Mouse (Mus musculus) adrenal gland, adult 2 months (tissue): ENCODE results near the gene Gm20388. TPM values are rescaled to one million over a fixed set of nuclear protein-coding genes. Genes with fewer than 3 reads are reported as not detected.
A peak's percentile ranks its signal among the peaks of the same experiment; 100 is the strongest.

ENCODE experiments used
- DNase-seq: peaks from one replicate; pipeline ENCODE4 v3.0.0; 2021
- polyA plus RNA-seq: library from polyadenylated mRNA; depleted of rRNA; stranded (reverse); fragments of >200 nt; gene quantifications from 2 replicates; pipeline ENCODE4 v1.2.3, GENCODE M21; 2012
- total RNA-seq, 2 experiments: library from RNA; stranded (reverse); gene quantifications; 2 replicates each; pipeline ENCODE4 v1.2.3; 2021

Gene Gm20388
- total and polyA plus RNA-seq, 3 experiments = 5.9 to 50.1 (median 9.9) TPM

DNA sequence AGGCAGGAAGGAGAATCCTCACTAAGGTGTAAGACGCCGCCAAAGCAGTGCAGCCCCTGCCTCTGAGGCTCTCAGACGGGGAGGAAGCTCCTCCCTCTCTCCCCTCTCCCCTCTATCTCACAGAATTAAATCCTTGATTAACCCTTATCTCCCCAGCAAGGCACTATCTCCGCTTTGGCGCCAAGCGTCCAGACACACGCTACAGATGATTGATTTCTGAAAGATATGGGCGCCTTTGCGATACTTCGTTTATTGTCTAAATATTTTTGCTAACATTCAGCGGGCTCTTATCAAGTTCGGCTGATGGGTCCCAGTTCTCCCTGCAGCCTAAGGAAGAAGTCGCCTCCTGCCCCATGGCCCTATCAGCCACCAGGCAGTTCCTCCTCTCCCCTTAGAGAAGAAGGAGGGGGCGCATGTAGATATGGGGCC, 2415.5 kb downstream of the Gm20388 start:
- DNase-seq = no peak

DNA sequence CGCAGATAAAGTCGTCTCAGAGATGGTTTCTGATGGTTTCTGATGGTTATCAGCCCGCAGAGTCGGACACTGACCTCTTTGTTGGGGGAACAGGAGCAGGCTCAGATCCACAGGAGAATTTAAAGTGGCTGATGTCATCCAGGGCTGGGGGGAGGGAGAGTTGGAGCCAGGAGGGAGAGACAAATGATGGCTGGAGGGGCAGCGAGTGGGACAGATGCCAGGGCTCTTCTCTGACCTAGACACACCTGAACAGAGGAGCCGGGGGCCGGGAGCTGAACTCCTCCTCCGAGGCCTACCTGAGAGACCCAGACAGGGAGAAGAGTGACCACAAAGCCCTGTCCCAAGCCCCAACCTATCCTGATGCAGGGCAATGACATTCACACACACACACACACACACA, 2418.4 kb downstream of the Gm20388 start:
- no peak for DNase-seq

DNA sequence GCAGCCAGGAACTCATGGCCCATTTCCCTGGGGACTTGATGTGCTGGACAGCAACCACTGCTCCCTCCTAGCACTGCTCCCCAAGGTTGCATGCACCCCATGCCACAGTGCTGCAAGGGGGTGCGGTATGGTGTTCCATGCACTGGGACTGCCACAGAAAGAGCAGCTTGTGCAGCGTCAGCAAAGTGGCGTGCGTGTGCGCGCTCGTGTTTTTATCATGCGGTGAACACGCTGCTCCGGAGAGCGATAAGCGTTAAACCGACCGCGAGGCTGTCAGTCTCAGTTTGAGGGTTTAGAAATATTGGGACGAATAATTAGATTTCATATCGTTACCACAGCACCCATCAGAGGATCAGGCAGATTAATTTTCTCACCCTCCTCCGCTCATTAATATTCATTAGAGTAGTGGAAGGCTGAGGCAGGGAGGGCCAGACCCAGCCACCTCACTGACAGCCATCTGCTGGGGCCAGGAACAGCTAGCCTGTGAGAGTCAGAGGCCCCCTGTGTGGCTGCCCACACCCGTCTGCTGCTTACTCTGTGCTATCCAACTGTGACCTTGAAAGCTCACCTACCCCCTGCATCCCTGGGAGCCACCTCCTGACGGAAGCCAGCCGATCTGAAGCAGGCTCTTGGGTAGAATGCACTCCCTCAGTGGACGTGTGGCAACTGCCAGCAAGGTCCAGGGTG, 2419.1 kb downstream of the Gm20388 start:
- DNase-seq = no peak

DNA sequence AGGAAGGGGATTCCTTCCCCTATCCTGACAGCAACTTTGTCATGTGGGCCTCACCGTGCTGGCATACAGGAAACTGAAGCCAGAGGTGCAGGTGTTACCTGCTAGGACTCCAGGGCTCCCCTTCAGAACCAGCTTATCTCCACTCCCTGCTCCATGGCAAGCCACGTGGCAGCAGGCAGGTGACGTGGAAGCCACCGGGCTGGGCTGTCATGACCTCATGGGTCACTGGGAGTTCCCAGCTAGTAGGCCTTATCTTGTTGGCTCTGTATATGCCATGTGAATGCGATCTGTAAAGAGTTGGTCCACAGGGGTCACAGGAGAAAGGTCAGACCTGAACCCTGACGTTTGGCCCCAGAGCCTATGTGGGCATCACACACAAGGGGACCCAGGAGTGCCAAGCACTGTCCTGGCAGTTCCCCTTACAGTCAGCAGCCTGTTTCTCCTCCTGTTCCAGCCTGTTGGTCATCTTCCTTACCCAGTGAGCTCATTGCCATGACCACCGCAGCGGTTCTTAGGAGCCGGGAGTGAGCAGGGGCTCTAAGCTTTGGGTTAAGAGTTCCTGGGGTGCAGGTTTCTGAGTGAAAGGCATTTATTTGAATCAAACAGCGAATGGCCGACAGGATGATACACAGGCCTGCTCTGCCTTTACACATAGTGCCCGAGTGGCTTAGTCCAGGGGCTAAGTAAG, 2419.9 kb downstream of the Gm20388 start:
- DNase-seq = no peak

DNA sequence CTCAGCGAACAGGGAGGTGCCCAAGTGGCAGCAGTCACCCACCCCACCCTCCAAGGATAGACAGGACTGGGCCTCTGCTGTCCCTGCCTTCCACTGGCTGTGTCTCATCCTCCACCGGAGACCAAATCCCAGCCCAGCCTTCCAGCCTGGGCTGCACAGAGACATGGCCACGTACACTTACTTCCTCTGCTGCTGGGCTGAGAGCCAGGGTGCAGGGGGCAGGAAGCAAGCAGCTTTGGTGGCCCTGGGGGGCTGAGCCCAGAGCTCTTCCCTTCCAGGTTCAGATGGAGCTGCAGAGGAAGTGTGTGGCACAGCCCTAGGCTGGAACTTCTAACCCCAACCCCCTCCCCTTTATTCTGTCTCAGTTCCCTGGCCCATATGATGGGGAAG, 2420.5 kb downstream of the Gm20388 start:
- peak; percentile 71 for DNase-seq

DNA sequence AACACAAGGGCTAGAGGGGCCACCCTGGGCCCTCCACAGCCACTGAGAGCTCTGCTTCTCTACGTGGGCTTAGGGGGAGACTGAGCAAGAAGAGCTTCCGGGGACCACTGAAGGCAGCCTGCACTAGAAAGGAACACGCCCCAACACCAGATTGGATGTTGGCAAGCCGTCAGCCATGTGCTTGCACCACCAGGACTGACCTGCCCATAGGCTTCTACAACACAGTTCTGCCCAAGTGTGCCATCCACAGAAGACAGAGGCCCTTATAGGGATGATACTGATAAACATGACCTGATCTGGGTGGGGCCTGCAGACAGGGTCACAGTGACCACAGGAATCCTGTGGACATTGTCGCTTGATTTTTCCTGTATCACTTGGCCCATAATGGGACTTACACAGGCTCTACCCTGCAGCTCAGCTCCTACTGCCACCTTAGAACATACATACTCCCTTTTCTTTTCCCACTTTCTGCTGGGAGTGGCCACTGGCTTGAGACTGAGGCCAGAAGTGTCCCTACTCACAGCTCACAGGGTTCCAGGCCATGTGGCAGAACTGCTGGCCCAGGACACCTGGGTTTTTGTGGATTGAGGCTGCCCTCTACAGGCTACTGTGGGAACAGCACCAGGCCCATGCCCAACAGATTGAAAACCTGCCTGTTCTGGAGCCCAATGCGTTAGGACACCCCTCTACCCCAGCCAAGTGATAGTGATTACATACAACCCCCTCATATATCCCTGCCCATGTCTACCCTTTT, 2422.3 kb downstream of the Gm20388 start:
- peak; percentile 86 for DNase-seq

DNA sequence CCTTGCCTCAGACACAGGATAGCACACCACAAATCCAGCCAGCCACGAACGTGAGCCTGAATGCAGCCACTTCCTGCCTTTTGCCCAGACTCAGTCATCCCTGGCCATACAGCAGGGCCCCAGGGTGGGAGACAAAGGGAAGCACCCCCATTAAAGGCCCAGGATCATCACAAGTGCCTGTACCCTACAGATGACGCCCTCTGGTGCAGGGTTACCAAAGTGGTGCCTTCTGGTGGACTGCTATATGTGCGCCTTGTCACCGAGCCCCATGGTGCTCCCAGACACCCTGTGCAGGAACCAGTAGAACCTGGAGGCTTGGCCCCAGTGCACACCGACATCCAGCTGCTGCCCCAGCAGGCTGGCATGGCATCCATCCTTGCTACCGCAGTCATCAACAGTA, 2422.9 kb downstream of the Gm20388 start:
- no peak for DNase-seq

DNA sequence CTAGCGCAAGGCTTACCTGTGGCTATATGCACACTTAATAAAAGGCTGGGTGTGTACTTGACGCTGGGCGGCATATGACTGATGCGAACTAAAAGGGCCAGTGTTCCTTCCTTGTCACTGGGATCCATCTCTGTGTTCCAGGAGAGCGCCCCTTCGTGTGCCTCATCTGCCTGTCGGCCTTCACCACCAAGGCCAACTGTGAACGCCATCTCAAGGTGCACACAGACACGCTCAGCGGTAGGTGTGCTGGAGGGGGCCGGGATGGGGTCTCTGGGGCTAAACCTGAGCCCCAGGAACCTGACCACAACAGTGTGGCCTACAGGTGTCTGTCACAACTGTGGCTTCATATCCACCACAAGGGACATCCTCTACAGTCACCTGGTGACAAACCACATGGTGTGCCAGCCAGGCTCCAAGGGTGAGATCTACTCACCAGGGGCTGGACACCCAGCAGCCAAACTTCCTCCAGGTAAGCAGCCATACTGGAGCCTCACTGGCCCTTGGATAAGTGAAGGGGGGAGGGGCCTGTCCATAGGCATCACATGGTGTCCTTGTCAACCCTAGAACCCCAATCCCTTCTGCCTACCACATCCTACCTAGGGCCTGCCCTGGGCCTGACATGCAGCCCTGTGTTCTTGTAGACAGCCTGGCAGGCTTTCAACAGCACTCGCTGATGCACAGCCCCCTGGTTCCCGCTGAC, 2424.3 kb downstream of the Gm20388 start:
- no peak for DNase-seq

DNA sequence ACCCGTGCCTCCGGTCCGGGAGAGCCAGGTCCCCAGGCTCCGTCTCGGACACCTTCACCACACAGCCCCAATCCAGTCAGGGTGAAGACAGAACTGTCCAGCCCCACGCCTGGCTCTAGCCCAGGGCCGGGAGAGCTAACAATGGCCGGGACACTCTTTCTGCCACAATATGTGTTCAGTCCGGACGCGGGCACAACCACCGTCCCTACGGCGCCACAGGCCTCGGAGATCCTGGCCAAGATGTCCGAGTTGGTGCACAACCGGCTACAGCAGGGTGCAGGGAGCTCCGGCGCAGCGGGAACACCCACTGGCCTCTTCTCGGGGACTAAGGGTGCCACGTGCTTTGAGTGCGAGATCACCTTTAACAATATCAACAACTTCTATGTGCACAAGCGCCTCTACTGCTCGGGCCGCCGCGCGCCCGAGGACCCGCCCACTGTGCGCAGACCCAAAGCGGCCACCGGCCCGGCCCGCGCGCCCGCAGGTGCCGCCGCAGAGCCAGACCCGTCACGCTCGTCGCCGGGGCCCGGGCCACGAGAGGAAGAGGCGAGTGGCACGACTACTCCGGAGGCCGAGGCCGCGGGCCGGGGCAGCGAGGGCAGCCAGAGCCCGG, 2425.1 kb downstream of the Gm20388 start:
- DNase-seq = no peak

DNA sequence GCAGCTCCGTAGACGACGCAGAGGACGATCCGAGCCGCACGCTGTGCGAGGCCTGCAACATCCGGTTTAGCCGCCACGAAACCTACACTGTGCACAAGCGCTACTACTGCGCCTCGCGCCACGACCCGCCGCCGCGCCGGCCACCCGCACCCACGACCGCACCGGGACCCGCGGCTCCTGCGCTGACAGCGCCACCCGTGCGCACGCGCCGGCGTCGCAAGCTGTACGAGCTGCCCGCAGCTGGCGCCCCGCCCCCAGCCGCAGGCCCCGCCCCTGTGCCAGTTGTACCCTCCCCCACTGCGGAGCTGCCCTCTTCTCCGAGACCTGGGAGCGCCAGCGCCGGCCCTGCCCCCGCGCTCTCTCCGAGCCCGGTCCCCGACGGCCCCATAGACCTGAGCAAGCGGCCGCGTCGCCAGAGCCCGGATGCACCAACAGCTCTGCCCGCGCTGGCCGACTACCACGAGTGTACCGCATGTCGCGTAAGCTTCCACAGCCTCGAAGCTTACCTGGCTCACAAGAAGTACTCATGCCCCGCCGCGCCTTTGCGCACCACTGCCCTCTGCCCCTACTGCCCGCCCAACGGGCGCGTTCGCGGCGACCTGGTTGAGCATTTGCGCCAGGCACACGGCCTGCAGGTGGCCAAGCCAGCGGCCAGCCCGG, 2425.7 kb downstream of the Gm20388 start:
- DNase-seq = peak; percentile 73

DNA sequence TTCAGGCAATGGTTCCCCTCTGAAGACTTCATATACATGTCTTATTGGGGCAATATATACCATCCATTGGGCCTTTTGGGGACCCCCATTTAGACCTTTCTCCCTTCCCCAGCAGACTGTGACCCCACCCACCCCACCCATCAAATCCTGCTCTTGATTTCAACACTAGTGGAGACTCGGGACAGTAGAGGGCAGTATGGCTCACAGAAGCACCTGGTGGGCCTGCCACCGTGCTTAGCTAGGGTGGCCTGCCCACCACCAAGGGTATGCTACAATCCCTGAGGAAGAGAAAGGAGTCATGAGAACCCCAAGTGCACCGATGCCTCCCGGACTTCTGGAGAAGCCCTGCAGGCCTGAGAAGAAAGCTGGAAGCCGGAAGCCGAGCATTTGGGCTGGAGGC, 2428.2 kb downstream of the Gm20388 start:
- DNase-seq = no peak

DNA sequence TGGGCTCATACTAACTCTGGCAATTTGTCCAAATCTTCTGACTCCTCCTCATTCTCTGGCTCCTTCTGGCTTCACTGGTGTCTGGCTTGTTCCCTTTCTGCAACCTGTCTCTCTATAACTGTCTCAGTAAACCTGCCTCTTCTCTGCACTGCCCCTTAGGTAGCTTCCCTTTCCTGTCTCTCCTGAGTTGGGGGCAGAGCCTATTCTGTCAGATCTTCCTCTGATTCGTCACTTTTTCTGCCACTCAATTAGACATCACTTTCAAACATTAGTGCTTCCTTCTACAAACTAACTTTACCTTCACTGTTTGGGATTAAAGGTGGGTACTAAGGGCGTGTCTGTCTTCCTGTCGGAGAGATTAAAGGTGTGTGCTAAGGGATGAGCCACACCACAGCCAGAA, 2430.1 kb downstream of the Gm20388 start:
- DNase-seq = no peak

DNA sequence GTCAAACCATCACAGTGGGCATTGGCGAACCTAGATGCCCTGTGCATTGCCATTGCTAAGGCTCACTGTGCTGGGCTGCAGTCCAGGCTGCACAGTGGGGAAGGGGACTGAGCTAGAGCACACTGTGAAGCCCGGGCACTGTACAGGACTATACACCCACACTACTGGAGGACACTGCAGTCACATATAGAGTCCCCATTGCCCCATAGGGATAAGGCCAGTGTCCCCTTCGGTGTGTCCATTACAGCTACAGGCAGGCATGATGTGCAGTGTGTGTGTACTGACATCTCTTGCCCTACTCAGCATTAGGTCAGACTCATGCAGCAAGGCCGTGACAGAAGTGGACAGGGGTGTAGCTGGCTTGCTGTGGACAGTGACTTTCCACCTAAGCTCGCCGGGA, 2431.1 kb downstream of the Gm20388 start:
- no peak for DNase-seq

DNA sequence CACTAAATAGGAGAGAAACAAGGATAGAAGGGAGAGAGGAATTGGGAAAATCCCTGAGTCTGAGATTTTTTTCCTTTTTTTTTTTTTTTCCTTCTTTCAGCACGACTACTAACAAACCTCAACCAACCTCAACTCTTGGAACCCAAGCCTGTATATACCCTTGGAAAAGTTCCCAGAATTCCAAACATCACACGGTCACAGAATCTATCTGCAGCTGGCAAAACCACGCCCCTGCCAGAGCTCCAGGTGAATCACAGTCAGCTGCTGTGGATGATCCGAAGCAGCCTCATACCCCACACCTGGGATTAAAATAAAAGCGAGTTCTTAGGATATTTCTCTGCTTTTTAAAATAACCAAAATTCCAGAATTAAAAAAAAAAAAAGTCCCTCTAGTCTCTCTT, 2431.7 kb downstream of the Gm20388 start:
- DNase-seq = no peak

DNA sequence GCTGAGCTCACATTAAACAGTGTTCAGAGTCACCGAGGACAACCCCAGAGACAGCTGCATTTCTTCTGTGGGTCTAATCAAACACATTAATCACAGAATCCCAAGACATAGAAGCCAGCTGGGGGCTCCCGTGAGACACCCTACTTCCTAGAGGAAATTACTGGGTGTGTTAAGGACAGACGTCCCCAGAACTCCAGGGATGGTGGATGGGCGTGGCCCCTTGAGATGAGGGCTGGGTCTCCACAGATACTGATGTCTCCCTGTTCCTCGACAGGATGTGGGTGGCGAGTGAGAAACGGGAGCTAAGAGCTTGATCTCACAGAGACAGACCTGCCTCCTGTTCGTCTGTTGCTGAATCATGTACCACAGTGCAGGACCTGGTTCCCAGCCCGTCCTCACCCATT, 2432.2 kb downstream of the Gm20388 start:
- DNase-seq = no peak

DNA sequence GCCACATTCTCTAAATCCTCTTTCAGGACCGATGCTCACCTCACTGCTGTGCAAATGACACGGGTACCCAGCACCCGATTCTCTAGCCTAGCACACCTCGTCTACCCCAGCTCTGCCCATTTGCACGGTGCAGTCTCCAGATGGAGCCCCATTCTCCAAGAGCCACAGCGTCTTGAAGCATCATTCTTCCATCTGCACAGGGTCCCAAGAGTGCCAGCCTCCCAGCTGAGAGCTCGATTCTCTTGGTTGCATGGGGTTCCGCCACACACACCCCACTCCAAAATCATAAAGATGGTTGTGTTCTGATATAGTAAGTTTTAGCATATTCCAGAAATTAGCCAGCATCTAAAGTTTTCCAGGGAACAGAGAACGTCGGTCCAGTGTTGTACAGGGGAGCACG, 2432.7 kb downstream of the Gm20388 start:
- DNase-seq = no peak

DNA sequence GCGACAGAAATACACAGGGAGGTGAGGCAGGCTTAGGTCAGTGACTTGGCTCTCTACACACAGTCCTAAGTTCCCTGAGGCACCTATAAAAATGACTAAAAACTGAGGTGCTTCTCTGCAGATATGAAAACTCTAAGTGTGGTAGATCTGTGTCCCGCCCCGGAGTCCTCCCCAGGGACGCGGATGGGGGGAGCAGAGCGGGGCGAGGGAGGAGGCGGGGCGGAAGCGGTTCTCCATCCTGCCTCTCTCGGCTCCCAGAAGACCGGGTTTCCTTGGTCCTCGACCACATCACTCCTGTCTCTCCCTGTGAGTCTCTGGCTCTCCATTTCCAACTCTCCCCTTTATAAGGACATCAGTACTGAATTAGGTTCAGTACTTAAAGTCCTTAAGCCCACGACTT, 2433.1 kb downstream of the Gm20388 start:
- DNase-seq = no peak

DNA sequence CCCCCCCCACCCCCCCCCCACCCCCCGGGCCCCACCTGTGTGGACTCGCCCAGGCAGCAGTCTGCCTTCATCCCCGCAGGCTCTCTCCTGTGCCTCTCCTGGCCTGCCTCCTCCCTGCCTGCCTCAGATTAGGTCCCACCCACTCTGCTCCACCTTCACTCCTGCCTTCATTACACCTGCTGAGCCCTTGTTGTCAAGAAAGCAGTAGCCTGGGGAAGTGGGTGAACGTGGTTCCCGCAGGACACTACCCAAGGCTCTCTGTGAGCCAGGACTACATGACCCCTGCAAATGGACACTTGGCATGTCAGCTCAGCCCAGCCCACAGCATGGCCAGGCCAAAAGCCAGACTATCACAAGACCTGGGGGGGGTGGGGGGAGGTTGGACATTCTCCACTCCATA, 2433.6 kb downstream of the Gm20388 start:
- DNase-seq = no peak

DNA sequence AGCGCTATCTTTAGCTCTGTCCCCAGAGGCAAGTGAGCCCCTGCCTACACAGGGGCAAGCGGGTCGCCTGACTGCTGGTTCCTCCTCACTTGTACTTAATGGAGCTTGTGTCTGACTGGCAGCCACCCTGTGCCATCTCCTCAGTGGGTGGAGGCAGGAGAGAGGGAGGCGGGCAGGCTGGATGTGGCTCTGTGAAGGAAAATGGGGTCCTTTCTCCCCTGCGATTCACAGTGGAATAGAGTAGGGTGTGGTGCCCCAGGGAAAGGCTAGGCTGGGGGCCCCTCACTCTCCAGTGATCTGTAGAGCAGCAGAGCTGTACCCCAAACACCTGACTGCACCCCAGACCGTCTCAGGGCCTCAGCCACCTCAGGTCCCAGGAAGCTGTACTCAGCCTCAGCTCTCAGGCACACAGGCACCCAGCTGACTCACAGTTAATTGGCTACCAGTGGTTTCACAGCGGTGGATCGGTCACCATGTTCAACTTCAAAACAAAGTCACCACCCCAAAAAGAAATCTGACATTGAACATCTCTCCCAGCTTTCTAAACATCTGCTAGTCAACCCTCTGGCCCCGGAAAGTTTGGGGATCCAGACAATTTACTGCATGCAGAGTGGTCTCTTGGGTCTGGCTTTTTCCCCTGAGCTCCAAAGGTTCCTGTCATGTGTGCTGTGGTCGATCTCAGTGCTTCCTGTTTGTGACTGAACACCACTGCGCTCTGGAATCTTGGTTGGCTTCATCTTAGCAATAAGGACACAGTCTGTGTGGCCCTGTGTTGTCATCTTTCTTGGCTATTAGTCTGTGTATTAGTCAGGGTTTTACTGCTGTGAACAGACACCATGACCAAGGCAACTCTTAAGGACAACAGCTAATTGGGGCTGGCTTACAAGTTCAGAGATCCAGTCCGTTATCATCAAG, 2434.8 kb downstream of the Gm20388 start:
- no peak for DNase-seq

DNA sequence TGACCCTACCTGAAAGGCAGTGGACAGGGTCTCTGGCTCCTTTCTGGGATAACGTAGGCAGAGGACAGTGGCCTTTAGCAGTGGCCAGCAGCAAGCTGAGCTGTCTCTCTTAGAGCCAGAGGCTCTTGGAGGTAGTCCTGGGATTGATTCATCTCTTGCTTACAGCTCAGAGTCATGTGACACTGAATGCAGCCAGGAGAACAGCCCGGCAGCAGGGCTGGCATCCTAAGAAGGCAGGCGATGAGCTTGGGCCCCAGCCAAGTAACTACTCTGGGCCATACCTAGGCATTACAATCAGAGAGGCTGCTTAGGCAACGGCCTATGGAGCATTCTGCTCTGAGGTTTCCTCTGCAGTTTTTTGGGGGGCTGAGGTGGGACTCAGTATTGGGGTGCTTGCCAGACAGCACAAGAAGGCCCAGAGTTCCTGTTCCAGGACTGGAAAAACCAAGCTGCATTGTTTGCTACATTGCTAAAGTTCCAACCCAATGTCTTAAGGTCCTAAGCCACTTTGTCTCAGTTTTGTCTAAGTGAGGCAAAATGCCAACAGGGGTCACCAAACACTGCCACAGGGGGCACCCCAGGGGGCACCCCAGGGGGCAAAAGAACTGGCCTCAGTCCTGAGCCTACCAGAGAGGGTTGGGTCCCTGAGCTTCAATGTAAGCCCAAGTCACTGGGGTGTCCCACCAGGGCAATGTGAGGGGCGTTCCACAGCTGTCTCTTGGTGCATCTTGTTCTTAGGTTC, 2437.3 kb downstream of the Gm20388 start:
- DNase-seq = peak; percentile 44
